Mouse (Mus musculus) kidney, postnatal 10 days (tissue): ENCODE data around the gene Pign.

Source experiments
- DNase-seq: peaks from one replicate; pipeline ENCODE4 v3.0.0; 2021; ENCODE audit warnings: mixed read lengths

Gene Pign

GRCm38 (mm10) chr1:105556078-105556477, 107.4 kb downstream of the Pign start:
- DNase-seq: no peak

GRCm38 (mm10) chr1:105555192-105555718, 108.2 kb downstream of the Pign start:
- no peak for DNase-seq

- no peak for DNase-seq
These were observed 110.3 kb downstream of the Pign start for GRCm38 (mm10) chr1:105553130-105553529.

GRCm38 (mm10) chr1:105550163-105550562, 113.3 kb downstream of the Pign start:
- no peak for DNase-seq

- DNase-seq: no peak
These were observed 113.8 kb downstream of the Pign start for GRCm38 (mm10) chr1:105549648-105550047.

GRCm38 (mm10) chr1:105543051-105543450, 120.4 kb downstream of the Pign start:
- no peak for DNase-seq

- DNase-seq: no peak
These were observed 139.7 kb downstream of the Pign start for GRCm38 (mm10) chr1:105523768-105524167.

- no peak for DNase-seq
These were observed 141.2 kb downstream of the Pign start for GRCm38 (mm10) chr1:105522321-105522720.

GRCm38 (mm10) chr1:105518101-105518500, 145.4 kb downstream of the Pign start:
- DNase-seq: no peak

- DNase-seq: no peak
These were observed 156.4 kb downstream of the Pign start for GRCm38 (mm10) chr1:105507116-105507515.

- no peak for DNase-seq
These were observed 170.9 kb downstream of the Pign start for GRCm38 (mm10) chr1:105492626-105493025.

- no peak for DNase-seq
These were observed 174.0 kb downstream of the Pign start for GRCm38 (mm10) chr1:105489456-105489855.

GRCm38 (mm10) chr1:105487037-105487436, 176.4 kb downstream of the Pign start:
- DNase-seq: no peak
